Mouse (Mus musculus) gastrocnemius, adult 18-20 months (tissue): ENCODE measurements around the gene A830031A19Rik. TPM values are rescaled to one million over a fixed set of nuclear protein-coding genes. Genes with fewer than 3 reads are reported as not detected.
A peak's percentile ranks its signal among the peaks of the same experiment; 100 is the strongest.

Source experiments
- DNase-seq: peaks from one replicate; pipeline ENCODE4 v3.0.0; 2021; ENCODE audit warnings: low spot score
- total RNA-seq, 2 experiments: library from RNA; stranded (reverse); gene quantifications; 2 replicates each; pipeline ENCODE4 v1.2.3; 2021

Gene A830031A19Rik
- total RNA-seq, 2 experiments from 2014 or later: not detected

- DNase-seq: peak; percentile 5
Observed at GRCm38 (mm10) chr11:24077795-24078705, 3.2 kb upstream of the A830031A19Rik start, which contains the start of gene Bcl11a. TSS of gene Bcl11a (plus strand) at chr11:24078056.

GRCm38 (mm10) chr11:24076821-24077730, 2.2 kb upstream of the A830031A19Rik start:
- DNase-seq: peak; percentile 7

GRCm38 (mm10) chr11:24076127-24076650, 1.3 kb upstream of the A830031A19Rik start:
- DNase-seq: peak; percentile 9

GRCm38 (mm10) chr11:24075486-24076126, 752 bp upstream of the A830031A19Rik start:
- DNase-seq: no peak

GRCm38 (mm10) chr11:24074021-24074591, 748 bp downstream of the A830031A19Rik start:
- no peak for DNase-seq

- DNase-seq: no peak
Observed at GRCm38 (mm10) chr11:24065313-24065712, 9.5 kb downstream of the A830031A19Rik start.

- DNase-seq: no peak
Observed at GRCm38 (mm10) chr11:24064221-24064620, 10.6 kb downstream of the A830031A19Rik start.

- no peak for DNase-seq
Observed at GRCm38 (mm10) chr11:24062495-24063096, 12.3 kb downstream of the A830031A19Rik start.

- no peak for DNase-seq
Observed at GRCm38 (mm10) chr11:24061819-24062218, 13.0 kb downstream of the A830031A19Rik start.

- no peak for DNase-seq
Observed at GRCm38 (mm10) chr11:24060428-24060827, 14.4 kb downstream of the A830031A19Rik start.

GRCm38 (mm10) chr11:24059137-24059536, 15.7 kb downstream of the A830031A19Rik start:
- DNase-seq: no peak

- DNase-seq: no peak
Observed at GRCm38 (mm10) chr11:24052882-24053281, 22.0 kb downstream of the A830031A19Rik start.

- DNase-seq: no peak
Observed at GRCm38 (mm10) chr11:24050032-24050757, 24.7 kb downstream of the A830031A19Rik start.

- DNase-seq: peak; percentile 51
Observed at GRCm38 (mm10) chr11:24049226-24050031, 25.4 kb downstream of the A830031A19Rik start.

GRCm38 (mm10) chr11:24044025-24044424, 30.8 kb downstream of the A830031A19Rik start:
- DNase-seq: no peak

GRCm38 (mm10) chr11:24020760-24021159, 54.1 kb downstream of the A830031A19Rik start:
- DNase-seq: no peak

GRCm38 (mm10) chr11:24018783-24019182, 56.1 kb downstream of the A830031A19Rik start:
- DNase-seq: no peak

GRCm38 (mm10) chr11:24016647-24017179, 58.1 kb downstream of the A830031A19Rik start:
- DNase-seq: no peak
